Mouse (Mus musculus): Measurements from ENCODE around the gene Ptpn6. TPM values are rescaled to one million over a fixed set of nuclear protein-coding genes. Genes with fewer than 3 reads are reported as not detected.

The Ptpn6 gene
- polyA plus RNA-seq, 1 experiment from 2014 or later = 20.1 TPM

DNA sequence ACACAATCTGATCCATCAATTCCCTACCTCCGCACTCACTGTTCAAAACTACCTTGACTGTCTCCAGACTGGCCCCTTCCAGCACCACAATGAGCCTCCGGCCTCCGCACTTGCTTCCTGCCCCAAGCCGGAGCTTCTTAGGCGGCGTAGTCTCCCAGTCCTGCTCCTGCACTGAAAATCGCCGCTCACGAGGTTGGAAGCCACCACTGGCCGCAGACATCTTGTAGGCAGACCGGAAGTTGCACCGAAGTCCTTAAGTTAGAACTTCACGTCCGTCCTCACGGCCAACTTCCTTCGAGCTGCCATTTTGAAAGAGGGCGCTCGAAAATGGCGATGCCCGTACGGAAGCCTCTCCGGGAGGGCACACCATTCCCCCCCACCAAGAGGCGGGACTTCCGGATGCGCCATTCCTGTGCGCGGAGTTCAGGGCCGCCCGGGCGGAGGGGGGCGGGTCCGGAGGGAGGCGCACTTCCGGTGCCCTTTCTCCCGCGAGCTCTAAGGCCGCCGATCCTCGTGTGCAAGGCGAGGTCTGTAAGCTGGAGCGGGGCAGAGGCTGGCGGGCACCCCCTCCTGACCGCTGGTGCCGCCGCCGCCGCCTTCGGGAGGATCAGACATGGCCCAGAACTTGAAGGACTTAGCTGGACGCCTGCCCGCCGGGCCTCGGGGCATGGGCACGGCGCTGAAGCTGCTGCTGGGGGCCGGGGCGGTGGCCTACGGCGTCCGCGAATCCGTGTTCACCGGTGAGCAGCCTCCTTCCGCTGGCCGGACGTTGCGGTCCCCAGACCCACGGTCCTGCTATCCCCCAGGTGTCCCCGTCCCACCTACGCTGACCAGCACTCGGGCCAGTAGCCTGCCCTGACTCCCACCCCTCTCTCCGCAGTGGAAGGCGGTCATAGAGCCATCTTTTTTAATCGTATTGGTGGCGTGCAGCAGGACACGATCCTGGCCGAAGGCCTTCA lies 26.4 kb downstream of the Ptpn6 start, which contains the start of the genes Emg1 and Phb2:
Emg1 (minus strand) TSS at position 355 of the 959 bp plus-strand sequence.
Phb2 (plus strand) TSS at position 513 of the 959 bp plus-strand sequence.
- Histone ChIP-seq H3K36me3 (ENCODE audit: control insufficient read depth, insufficient read depth, low read length) (peaks cover 22% of the 10 kb centered on the region), H3K9ac (ENCODE audit: low read length) (peak within 1 kb of the TSS; percentile 89), H3K4me2 (ENCODE audit: low read depth, low read length) (peak within 1 kb of the TSS; percentile 93), H3K4me3 (replicated peaks; ENCODE audit: low read length) (peak within 1 kb of the TSS; percentile 93), H3K27me3 (ENCODE audit: control insufficient read depth, insufficient read depth, low read length) (no peaks in the 10 kb centered on the region), H3K27ac (ENCODE audit: low read length) (peak within 1 kb of the TSS; percentile 89), H3K4me1 (ENCODE audit: control insufficient read depth, insufficient read depth, low read length) (peaks cover 26% of the 10 kb centered on the region), H3K9me3 (replicated peaks; ENCODE audit: control insufficient read depth, low read length) (no peaks in the 10 kb centered on the region)
- peak; percentile 98 for ATAC-seq (ENCODE audit: insufficient read depth, low FRiP score)
- WGBS = under 1% methylated on average over 76 of the region's 76 CpGs

DNA sequence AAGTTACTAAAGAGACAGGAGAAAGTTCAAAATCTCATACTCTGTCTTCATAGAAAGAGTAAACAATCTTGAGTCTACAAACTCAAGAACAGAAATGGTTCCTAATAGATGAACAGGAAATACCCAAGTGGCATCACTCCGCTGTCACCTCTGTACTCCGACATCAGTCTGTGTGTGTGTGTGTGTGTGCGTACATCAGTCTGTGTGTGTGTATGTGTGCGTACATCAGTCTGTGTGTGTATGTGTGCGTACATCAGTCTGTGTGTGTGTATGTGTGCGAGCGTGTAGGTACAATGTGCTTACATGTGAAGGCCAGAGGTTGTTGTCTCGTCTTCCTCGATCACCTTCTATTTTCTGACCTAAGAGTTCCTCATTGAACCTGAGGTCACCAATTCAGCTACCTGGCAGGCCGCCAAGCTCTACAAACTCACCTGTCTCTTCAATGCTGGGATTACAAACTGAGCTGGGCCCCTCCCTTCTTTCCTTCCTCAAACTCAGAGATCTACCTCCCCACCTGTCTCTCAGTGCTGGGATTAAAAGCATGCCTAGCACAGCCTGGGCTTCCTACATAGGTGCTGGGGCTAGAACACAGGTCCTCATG lies 30.1 kb downstream of the Ptpn6 start:
- no peaks in the 10 kb centered on the region for H3K27me3 ChIP-seq (ENCODE audit: control insufficient read depth, insufficient read depth, low read length)
- no peak overlapping the region for H3K9ac ChIP-seq (ENCODE audit: low read length)
- no peak for ATAC-seq (ENCODE audit: insufficient read depth, low FRiP score)
- WGBS = 87% methylated on average over 10 of the region's 10 CpGs
- H3K4me2 ChIP-seq (ENCODE audit: low read depth, low read length) = no peak overlapping the region
- H3K36me3 ChIP-seq (ENCODE audit: control insufficient read depth, insufficient read depth, low read length) = peaks cover 15% of the 10 kb centered on the region
- H3K4me3 ChIP-seq (replicated peaks; ENCODE audit: low read length) = no peak overlapping the region
- peaks cover 11% of the 10 kb centered on the region for H3K4me1 ChIP-seq (ENCODE audit: control insufficient read depth, insufficient read depth, low read length)
- no peaks in the 10 kb centered on the region for H3K9me3 ChIP-seq (replicated peaks; ENCODE audit: control insufficient read depth, low read length)
- no peak overlapping the region for H3K27ac ChIP-seq (ENCODE audit: low read length)

DNA sequence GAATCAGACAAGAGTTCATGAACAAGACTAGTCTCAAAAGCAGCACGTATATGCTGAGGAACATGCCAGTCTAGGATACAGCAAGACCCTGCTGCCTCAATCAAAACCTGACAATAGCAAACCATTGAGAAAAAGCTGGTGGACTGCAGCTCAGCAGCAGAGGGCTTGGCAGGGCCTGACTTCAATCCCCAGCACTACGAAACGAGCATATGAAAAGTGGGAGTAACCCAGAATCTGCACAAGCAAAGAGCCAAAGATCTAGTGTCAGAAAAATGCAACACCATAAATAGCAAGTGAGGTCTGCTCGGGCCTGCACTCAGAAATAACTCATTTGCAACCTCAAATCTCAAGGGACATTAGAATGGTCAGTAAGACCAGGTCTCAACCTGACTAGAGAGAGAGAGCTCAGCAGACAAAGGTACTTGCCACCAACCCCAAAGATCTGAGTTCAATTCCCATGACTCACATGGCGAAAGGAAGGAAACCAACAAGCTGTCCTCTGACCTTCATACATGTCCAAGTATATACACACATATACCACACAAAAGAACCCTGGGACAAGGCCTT lies 32.4 kb downstream of the Ptpn6 start:
- no peak overlapping the region for H3K4me3 ChIP-seq (replicated peaks; ENCODE audit: low read length)
- ATAC-seq (ENCODE audit: insufficient read depth, low FRiP score) = no peak
- no peak overlapping the region for H3K27ac ChIP-seq (ENCODE audit: low read length)
- H3K9ac ChIP-seq (ENCODE audit: low read length) = no peak overlapping the region
- no peaks in the 10 kb centered on the region for H3K9me3 ChIP-seq (replicated peaks; ENCODE audit: control insufficient read depth, low read length)
- 83% methylated on average over 5 of the region's 5 CpGs for WGBS
- no peak overlapping the region for H3K4me2 ChIP-seq (ENCODE audit: low read depth, low read length)
- peaks cover 21% of the 10 kb centered on the region for H3K36me3 ChIP-seq (ENCODE audit: control insufficient read depth, insufficient read depth, low read length)
- no peaks in the 10 kb centered on the region for H3K27me3 ChIP-seq (ENCODE audit: control insufficient read depth, insufficient read depth, low read length)
- peaks cover 8% of the 10 kb centered on the region; the same call in 1 of the 2 replicates for H3K4me1 ChIP-seq (ENCODE audit: control insufficient read depth, insufficient read depth, low read length)

DNA sequence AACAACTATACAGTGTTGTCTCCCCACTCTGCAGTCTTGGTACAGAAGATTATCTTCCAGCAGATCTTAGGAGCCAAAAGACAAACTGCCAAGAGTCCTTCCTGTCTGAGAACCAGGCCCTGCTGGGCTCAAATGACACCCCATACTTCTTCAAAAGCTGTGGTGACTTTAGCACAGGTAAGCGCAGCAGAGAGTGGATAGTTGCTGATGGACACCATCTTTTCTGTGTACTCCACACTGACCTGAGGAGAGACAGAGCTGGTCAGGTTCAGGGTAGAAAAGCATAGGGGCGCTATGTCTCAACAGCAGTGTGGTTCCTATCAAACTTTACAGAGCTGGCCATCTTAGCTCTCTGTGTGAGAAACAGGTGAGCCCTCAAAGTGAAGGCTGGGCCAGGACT lies 34.1 kb downstream of the Ptpn6 start:
- 96% methylated on average over 2 of the region's 2 CpGs for WGBS
- H3K27ac ChIP-seq (ENCODE audit: low read length) = no peak overlapping the region
- H3K9me3 ChIP-seq (replicated peaks; ENCODE audit: control insufficient read depth, low read length) = no peaks in the 10 kb centered on the region
- no peak overlapping the region for H3K4me2 ChIP-seq (ENCODE audit: low read depth, low read length)
- H3K27me3 ChIP-seq (ENCODE audit: control insufficient read depth, insufficient read depth, low read length) = no peaks in the 10 kb centered on the region
- H3K36me3 ChIP-seq (ENCODE audit: control insufficient read depth, insufficient read depth, low read length) = peaks cover 21% of the 10 kb centered on the region
- H3K4me1 ChIP-seq (ENCODE audit: control insufficient read depth, insufficient read depth, low read length) = no peaks in the 10 kb centered on the region
- H3K4me3 ChIP-seq (replicated peaks; ENCODE audit: low read length) = no peak overlapping the region
- ATAC-seq (ENCODE audit: insufficient read depth, low FRiP score) = no peak
- no peak overlapping the region for H3K9ac ChIP-seq (ENCODE audit: low read length)

DNA sequence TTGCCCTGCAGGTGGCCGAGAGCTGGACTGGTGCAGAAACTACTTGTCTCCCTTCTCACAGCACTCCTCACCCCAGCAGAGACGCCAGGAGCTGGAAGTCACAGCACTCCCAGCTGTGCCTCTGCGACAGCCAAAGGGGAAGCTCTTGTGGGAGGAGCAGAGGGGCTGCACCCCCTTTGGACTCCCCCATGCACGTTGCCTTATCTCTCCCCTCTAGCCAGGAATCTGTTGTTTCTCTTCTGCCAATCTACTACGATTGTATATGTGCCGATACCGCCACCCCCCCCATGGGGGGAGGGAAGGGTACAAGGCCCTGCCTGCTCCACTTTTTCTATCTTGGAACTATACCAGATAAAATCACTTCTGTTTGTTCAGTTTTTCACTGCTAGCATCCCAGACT lies 34.7 kb downstream of the Ptpn6 start:
- ATAC-seq (ENCODE audit: insufficient read depth, low FRiP score) = no peak
- no peak overlapping the region for H3K4me2 ChIP-seq (ENCODE audit: low read depth, low read length)
- H3K9ac ChIP-seq (ENCODE audit: low read length) = no peak overlapping the region
- H3K9me3 ChIP-seq (replicated peaks; ENCODE audit: control insufficient read depth, low read length) = no peaks in the 10 kb centered on the region
- H3K4me3 ChIP-seq (replicated peaks; ENCODE audit: low read length) = no peak overlapping the region
- H3K27ac ChIP-seq (ENCODE audit: low read length) = no peak overlapping the region
- no peaks in the 10 kb centered on the region for H3K4me1 ChIP-seq (ENCODE audit: control insufficient read depth, insufficient read depth, low read length)
- H3K36me3 ChIP-seq (ENCODE audit: control insufficient read depth, insufficient read depth, low read length) = peaks cover 20% of the 10 kb centered on the region
- H3K27me3 ChIP-seq (ENCODE audit: control insufficient read depth, insufficient read depth, low read length) = no peaks in the 10 kb centered on the region
- 54% methylated on average over 7 of the region's 7 CpGs for WGBS

DNA sequence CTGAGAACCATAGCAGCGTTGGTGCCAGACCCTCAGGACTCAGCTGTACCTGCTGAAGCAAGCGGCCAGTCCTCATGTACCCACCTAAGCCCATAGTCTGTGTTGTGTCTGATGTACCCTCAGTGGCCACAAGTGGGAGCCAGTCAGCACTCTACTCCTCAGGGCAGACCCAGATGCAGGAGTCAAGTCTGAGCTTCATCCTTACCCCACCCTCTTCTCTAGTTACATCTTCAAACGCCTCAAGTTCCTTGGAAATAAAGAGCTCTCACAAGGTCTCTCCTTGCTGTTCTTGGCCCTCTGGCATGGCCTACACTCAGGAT lies 35.8 kb downstream of the Ptpn6 start:
- Histone ChIP-seq H3K4me1 (ENCODE audit: control insufficient read depth, insufficient read depth, low read length) (no peaks in the 10 kb centered on the region), H3K4me2 (ENCODE audit: low read depth, low read length) (no peak overlapping the region), H3K27me3 (ENCODE audit: control insufficient read depth, insufficient read depth, low read length) (no peaks in the 10 kb centered on the region), H3K9ac (ENCODE audit: low read length) (no peak overlapping the region), H3K4me3 (replicated peaks; ENCODE audit: low read length) (no peak overlapping the region), H3K36me3 (ENCODE audit: control insufficient read depth, insufficient read depth, low read length) (peaks cover 18% of the 10 kb centered on the region), H3K9me3 (replicated peaks; ENCODE audit: control insufficient read depth, low read length) (no peaks in the 10 kb centered on the region), H3K27ac (ENCODE audit: low read length) (no peak overlapping the region)
- peak; percentile 52; the same call in 1 of the 2 replicates for ATAC-seq (ENCODE audit: insufficient read depth, low FRiP score)
- WGBS = 47% methylated on average over 3 of the region's 3 CpGs

DNA sequence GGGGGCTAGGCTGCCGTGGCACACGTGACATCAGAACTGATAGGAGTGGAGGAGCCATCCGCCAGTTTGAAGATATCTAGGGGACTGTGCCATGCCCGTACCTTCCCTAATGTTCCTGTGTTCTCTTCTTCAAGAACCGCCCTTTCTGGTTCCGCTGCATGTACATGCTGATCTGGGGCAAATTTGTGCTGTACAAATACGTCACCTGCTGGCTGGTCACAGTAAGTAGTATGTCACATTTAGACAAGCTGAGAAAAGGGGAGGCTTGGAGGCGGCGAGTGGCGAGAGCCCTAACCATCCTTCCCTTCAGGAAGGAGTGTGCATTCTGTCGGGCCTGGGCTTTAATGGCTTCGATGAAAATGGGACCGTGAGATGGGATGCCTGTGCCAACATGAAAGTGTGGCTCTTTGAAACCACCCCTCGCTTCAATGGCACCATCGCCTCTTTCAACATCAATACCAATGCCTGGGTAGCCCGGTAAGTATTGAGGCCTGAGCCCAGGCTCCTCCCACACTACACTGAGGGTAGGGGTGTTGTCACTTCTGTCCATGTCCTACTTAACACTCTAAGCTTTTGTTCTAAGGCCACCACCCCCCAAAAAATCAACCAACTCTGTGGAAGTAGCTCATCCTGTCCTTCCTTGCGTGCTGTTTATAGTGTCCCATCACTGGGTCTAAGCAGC lies 36.3 kb downstream of the Ptpn6 start:
- Histone ChIP-seq H3K27me3 (ENCODE audit: control insufficient read depth, insufficient read depth, low read length) (no peaks in the 10 kb centered on the region), H3K27ac (ENCODE audit: low read length) (no peak overlapping the region), H3K9me3 (replicated peaks; ENCODE audit: control insufficient read depth, low read length) (no peaks in the 10 kb centered on the region), H3K36me3 (ENCODE audit: control insufficient read depth, insufficient read depth, low read length) (peaks cover 18% of the 10 kb centered on the region), H3K9ac (ENCODE audit: low read length) (no peak overlapping the region), H3K4me2 (ENCODE audit: low read depth, low read length) (no peak overlapping the region), H3K4me1 (ENCODE audit: control insufficient read depth, insufficient read depth, low read length) (no peaks in the 10 kb centered on the region), H3K4me3 (replicated peaks; ENCODE audit: low read length) (no peak overlapping the region)
- ATAC-seq (ENCODE audit: insufficient read depth, low FRiP score) = no peak
- WGBS = 89% methylated on average over 17 of the region's 17 CpGs

DNA sequence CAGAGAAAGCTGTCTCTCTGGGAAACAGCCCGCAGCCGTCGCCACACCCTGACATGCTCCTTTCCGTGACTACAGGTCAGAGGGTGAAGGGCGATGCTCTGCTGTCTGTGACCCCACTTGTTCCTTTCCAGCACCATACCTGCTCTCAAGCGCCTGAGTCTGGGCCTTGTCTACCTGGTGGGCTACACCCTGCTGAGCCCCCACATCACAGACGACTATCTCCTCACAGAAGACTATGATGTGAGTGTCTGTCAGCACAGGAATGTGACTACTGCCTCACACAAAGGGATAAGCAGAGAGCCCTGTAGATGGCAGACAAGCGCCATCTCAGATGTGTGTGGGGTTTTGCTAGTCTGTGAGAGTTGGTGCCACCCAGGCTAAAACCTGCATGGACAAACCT lies 37.2 kb downstream of the Ptpn6 start:
- Histone ChIP-seq H3K36me3 (ENCODE audit: control insufficient read depth, insufficient read depth, low read length) (peaks cover 18% of the 10 kb centered on the region), H3K27me3 (ENCODE audit: control insufficient read depth, insufficient read depth, low read length) (no peaks in the 10 kb centered on the region), H3K27ac (ENCODE audit: low read length) (no peak overlapping the region), H3K9ac (ENCODE audit: low read length) (no peak overlapping the region), H3K9me3 (replicated peaks; ENCODE audit: control insufficient read depth, low read length) (no peaks in the 10 kb centered on the region), H3K4me2 (ENCODE audit: low read depth, low read length) (no peak overlapping the region), H3K4me3 (replicated peaks; ENCODE audit: low read length) (no peak overlapping the region), H3K4me1 (ENCODE audit: control insufficient read depth, insufficient read depth, low read length) (no peaks in the 10 kb centered on the region)
- ATAC-seq (ENCODE audit: insufficient read depth, low FRiP score) = no peak
- WGBS = 73% methylated on average over 8 of the region's 8 CpGs
